Mouse (Mus musculus): ENCODE results near the gene Pth2r. TPM values are rescaled to one million over a fixed set of nuclear protein-coding genes. Genes with fewer than 3 reads are reported as not detected.

The Pth2r gene
- polyA plus RNA-seq, 1 experiment, result 0.01 TPM

DNA sequence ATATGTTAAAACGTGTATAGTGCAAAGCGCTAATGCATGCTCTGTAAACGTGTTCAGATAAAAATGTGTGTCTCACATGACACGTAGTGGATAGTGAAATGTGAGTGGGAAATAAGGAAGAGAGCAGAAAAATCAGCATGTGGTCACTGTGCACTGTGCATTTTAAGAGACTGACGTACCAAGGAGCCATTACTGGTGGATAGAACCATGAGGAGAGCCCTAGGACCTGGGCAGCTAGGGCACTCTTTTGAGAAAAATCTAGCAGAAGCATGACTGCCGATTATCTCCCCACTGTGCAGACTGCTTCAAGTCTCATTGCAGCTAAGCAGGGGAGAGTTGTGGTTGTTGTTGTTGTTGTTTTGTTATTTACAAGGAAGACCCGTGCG is 33.2 kb downstream of the Pth2r start:
- H3K4me2 ChIP-seq (ENCODE audit: low read depth), result no peak overlapping the region
- H3K4me3 ChIP-seq, result no peak overlapping the region
- no peaks in the 10 kb centered on the region for H3K79me2 ChIP-seq (ENCODE audit: control insufficient read depth, insufficient read depth)
- TF ChIP-seq CEBPB (IDR thresholded peaks at IDR 0.05; ENCODE audit: insufficient read depth, poor library complexity, severe bottlenecking), result no peak
- no peak for TF ChIP-seq MYOD1 (IDR thresholded peaks at IDR 0.05; ENCODE audit: control insufficient read depth in 1 of 3, insufficient read length in 2 of 3, low read depth in 2 of 3)
- no peak for TF ChIP-seq TCF12 (IDR thresholded peaks at IDR 0.05; ENCODE audit: insufficient read depth, poor library complexity, severe bottlenecking)
- TF ChIP-seq MYOG (IDR thresholded peaks at IDR 0.05; ENCODE audit: control insufficient read depth in 1 of 3, insufficient read depth in 1 of 3, insufficient read length in 2 of 3, low read depth in 2 of 3), result no peak
- TF ChIP-seq USF1 (IDR thresholded peaks at IDR 0.05; ENCODE audit: low read depth), result no peak
- no peak for TF ChIP-seq MAX (IDR thresholded peaks at IDR 0.05; ENCODE audit: low read depth)
- TF ChIP-seq E2F4 (IDR thresholded peaks at IDR 0.05; ENCODE audit: insufficient read depth), result no peak
- no peak for TF ChIP-seq SRF (IDR thresholded peaks at IDR 0.05; ENCODE audit: control insufficient read depth, insufficient read length, low read depth)
- TF ChIP-seq POLR2AphosphoS2 (IDR thresholded peaks at IDR 0.05; ENCODE audit: insufficient read length, low read depth), result no peak
- no peak for TF ChIP-seq REST (IDR thresholded peaks at IDR 0.05; ENCODE audit: insufficient read depth, insufficient read length)
- TF ChIP-seq TCF3 (IDR thresholded peaks at IDR 0.05; ENCODE audit: insufficient read length, low read depth), result no peak
- TF ChIP-seq POLR2A (IDR thresholded peaks at IDR 0.05; ENCODE audit: insufficient read length, low read depth), result no peak
- no peaks in the 10 kb centered on the region for H3K36me3 ChIP-seq (ENCODE audit: control insufficient read depth, insufficient read depth)
- H3ac ChIP-seq (ENCODE audit: control insufficient read depth, insufficient read length), result no peak overlapping the region
- H3K27me3 ChIP-seq (ENCODE audit: control insufficient read depth, insufficient read depth, insufficient read length), result peaks cover 23% of the 10 kb centered on the region

DNA sequence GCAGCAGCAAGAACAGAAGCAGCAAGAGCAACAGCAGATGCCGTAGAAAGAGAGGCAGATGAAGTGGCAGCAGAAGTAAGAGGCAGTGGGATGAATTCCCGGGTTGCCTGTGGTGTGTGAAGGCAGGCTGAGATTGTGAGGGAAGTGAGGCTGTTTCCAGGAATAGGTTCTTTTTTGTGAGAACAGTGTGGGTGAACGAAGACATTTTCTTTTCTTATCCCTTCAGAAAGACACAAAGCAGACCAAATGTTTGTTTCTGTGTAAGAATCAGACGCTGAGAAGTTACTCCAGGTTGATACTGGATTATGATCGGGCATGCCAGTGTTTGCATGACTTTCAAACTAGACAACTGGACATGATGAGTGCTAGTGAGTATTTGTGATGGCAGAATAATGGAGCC is 52.2 kb downstream of the Pth2r start:
- H3K36me3 ChIP-seq (ENCODE audit: control insufficient read depth, insufficient read depth), result no peaks in the 10 kb centered on the region
- no peaks in the 10 kb centered on the region for H3K79me2 ChIP-seq (ENCODE audit: control insufficient read depth, insufficient read depth)
- TF ChIP-seq CEBPB (IDR thresholded peaks at IDR 0.05; ENCODE audit: insufficient read depth, poor library complexity, severe bottlenecking) (no peak), SRF (IDR thresholded peaks at IDR 0.05; ENCODE audit: control insufficient read depth, insufficient read length, low read depth) (no peak), POLR2AphosphoS2 (IDR thresholded peaks at IDR 0.05; ENCODE audit: insufficient read length, low read depth) (no peak), E2F4 (IDR thresholded peaks at IDR 0.05; ENCODE audit: insufficient read depth) (no peak), REST (IDR thresholded peaks at IDR 0.05; ENCODE audit: insufficient read depth, insufficient read length) (no peak), MYOG (IDR thresholded peaks at IDR 0.05; ENCODE audit: control insufficient read depth in 1 of 3, insufficient read depth in 1 of 3, insufficient read length in 2 of 3, low read depth in 2 of 3) (no peak), MAX (IDR thresholded peaks at IDR 0.05; ENCODE audit: low read depth) (no peak), TCF3 (IDR thresholded peaks at IDR 0.05; ENCODE audit: insufficient read length, low read depth) (no peak), USF1 (IDR thresholded peaks at IDR 0.05; ENCODE audit: low read depth) (no peak), TCF12 (IDR thresholded peaks at IDR 0.05; ENCODE audit: insufficient read depth, poor library complexity, severe bottlenecking) (no peak), MYOD1 (IDR thresholded peaks at IDR 0.05; ENCODE audit: control insufficient read depth in 1 of 3, insufficient read length in 2 of 3, low read depth in 2 of 3) (no peak), POLR2A (IDR thresholded peaks at IDR 0.05; ENCODE audit: insufficient read length, low read depth) (no peak)
- no peak overlapping the region for H3ac ChIP-seq (ENCODE audit: control insufficient read depth, insufficient read length)
- H3K27me3 ChIP-seq (ENCODE audit: control insufficient read depth, insufficient read depth, insufficient read length), result no peaks in the 10 kb centered on the region
- H3K4me3 ChIP-seq, result no peak overlapping the region
- H3K4me2 ChIP-seq (ENCODE audit: low read depth), result no peak overlapping the region

DNA sequence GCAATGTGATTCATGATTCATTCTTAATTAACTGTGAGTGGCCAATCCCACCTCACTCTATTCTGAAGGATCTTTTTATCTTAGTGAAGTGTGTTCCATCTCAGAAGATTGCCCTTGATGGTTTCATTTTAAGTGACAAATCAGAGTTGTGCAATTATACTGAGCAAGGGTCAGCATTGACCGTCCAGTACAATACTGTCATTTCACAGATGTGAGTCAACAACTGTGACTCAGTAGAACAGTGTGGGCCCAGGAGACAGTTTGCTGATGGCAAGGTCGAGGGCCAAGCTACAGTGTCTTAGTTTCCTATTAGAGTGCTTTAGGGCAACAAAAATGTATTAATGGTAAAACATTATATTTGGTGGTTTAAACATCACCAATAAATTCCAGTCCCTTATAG is 55.9 kb downstream of the Pth2r start:
- H3K79me2 ChIP-seq (ENCODE audit: control insufficient read depth, insufficient read depth), result no peaks in the 10 kb centered on the region
- TF ChIP-seq TCF12 (IDR thresholded peaks at IDR 0.05; ENCODE audit: insufficient read depth, poor library complexity, severe bottlenecking), result no peak
- no peak for TF ChIP-seq REST (IDR thresholded peaks at IDR 0.05; ENCODE audit: insufficient read depth, insufficient read length)
- no peak for TF ChIP-seq SRF (IDR thresholded peaks at IDR 0.05; ENCODE audit: control insufficient read depth, insufficient read length, low read depth)
- TF ChIP-seq MAX (IDR thresholded peaks at IDR 0.05; ENCODE audit: low read depth), result no peak
- TF ChIP-seq CEBPB (IDR thresholded peaks at IDR 0.05; ENCODE audit: insufficient read depth, poor library complexity, severe bottlenecking), result 0 out of 2 replicates have a peak, but pooled peaks have one; percentile 20
- no peak for TF ChIP-seq TCF3 (IDR thresholded peaks at IDR 0.05; ENCODE audit: insufficient read length, low read depth)
- no peak for TF ChIP-seq POLR2A (IDR thresholded peaks at IDR 0.05; ENCODE audit: insufficient read length, low read depth)
- no peak for TF ChIP-seq MYOD1 (IDR thresholded peaks at IDR 0.05; ENCODE audit: control insufficient read depth in 1 of 3, insufficient read length in 2 of 3, low read depth in 2 of 3)

DNA sequence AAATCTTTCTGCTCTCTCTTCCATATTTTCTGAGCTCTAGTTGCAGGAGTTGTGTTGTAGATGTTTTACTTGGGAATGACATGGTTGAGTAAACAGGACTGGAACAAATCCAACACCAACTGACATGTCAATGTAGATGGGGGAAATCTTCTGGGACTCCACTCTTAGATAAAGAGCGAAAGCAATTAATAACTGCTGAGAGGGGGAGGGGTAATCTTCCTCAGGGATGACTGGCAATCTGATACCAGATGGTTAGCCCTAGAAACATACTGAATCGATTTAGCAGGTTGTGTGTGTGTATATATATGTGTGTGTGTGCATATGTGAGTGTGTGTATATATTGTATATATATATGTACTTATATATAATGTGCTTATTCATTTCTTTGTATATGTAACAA is 58.4 kb downstream of the Pth2r start:
- Histone ChIP-seq H3K4me2 (ENCODE audit: low read depth) (no peak overlapping the region), H3K36me3 (ENCODE audit: control insufficient read depth, insufficient read depth) (no peaks in the 10 kb centered on the region), H3ac (ENCODE audit: control insufficient read depth, insufficient read length) (no peak overlapping the region), H3K79me2 (ENCODE audit: control insufficient read depth, insufficient read depth) (no peaks in the 10 kb centered on the region), H3K27me3 (ENCODE audit: control insufficient read depth, insufficient read depth, insufficient read length) (no peaks in the 10 kb centered on the region), H3K4me3 (no peak overlapping the region)
- TF ChIP-seq USF1 (IDR thresholded peaks at IDR 0.05; ENCODE audit: low read depth) (no peak), MYOD1 (IDR thresholded peaks at IDR 0.05; ENCODE audit: control insufficient read depth in 1 of 3, insufficient read length in 2 of 3, low read depth in 2 of 3) (no peak), REST (IDR thresholded peaks at IDR 0.05; ENCODE audit: insufficient read depth, insufficient read length) (no peak), MAX (IDR thresholded peaks at IDR 0.05; ENCODE audit: low read depth) (no peak), TCF12 (IDR thresholded peaks at IDR 0.05; ENCODE audit: insufficient read depth, poor library complexity, severe bottlenecking) (no peak), MYOG (IDR thresholded peaks at IDR 0.05; ENCODE audit: control insufficient read depth in 1 of 3, insufficient read depth in 1 of 3, insufficient read length in 2 of 3, low read depth in 2 of 3) (no peak), CEBPB (IDR thresholded peaks at IDR 0.05; ENCODE audit: insufficient read depth, poor library complexity, severe bottlenecking) (no peak), SRF (IDR thresholded peaks at IDR 0.05; ENCODE audit: control insufficient read depth, insufficient read length, low read depth) (no peak), E2F4 (IDR thresholded peaks at IDR 0.05; ENCODE audit: insufficient read depth) (no peak), POLR2A (IDR thresholded peaks at IDR 0.05; ENCODE audit: insufficient read length, low read depth) (no peak), POLR2AphosphoS2 (IDR thresholded peaks at IDR 0.05; ENCODE audit: insufficient read length, low read depth) (no peak), TCF3 (IDR thresholded peaks at IDR 0.05; ENCODE audit: insufficient read length, low read depth) (no peak)

More for the DNA sequence above, 55.9 kb downstream of the Pth2r start:
- Histone ChIP-seq H3K4me2 (ENCODE audit: low read depth) (no peak overlapping the region), H3K4me3 (no peak overlapping the region), H3ac (ENCODE audit: control insufficient read depth, insufficient read length) (no peak overlapping the region), H3K27me3 (ENCODE audit: control insufficient read depth, insufficient read depth, insufficient read length) (no peaks in the 10 kb centered on the region), H3K36me3 (ENCODE audit: control insufficient read depth, insufficient read depth) (no peaks in the 10 kb centered on the region)
